Mouse (Mus musculus) CH12.LX (cell line): ENCODE measurements around the gene Papss1. TPM values are rescaled to one million over a fixed set of nuclear protein-coding genes. Genes with fewer than 3 reads are reported as not detected.

Source experiments
- DNase-seq: peaks from one replicate; pipeline ENCODE4 v3.0.0-alpha.2; 2013; ENCODE audit errors: extremely low read depth
- H3K27ac ChIP-seq: 2 replicates; pipeline ENCODE4 v1.5.1; 2012; ENCODE audit warnings: low read depth, mild to moderate bottlenecking, control low read depth, moderate library complexity; ENCODE audit not compliant: insufficient read depth
- H3K27me3 ChIP-seq: replicated peaks from 2 replicates; pipeline ENCODE3; 2012; ENCODE audit warnings: inconsistent platforms
- H3K36me3 ChIP-seq, 2 experiments: replicated peaks in 1 of 2; 2 replicates each; pipeline versions ENCODE3 to v1.6.1; 2012; ENCODE audit warnings: inconsistent platforms in 1 of 2, low read length in 1 of 2, mild to moderate bottlenecking in 1 of 2, mixed read lengths in 1 of 2, moderate library complexity in 1 of 2; ENCODE audit not compliant: control insufficient read depth in 1 of 2, insufficient read depth in 1 of 2
- H3K4me1 ChIP-seq, 2 experiments: 2 replicates each; pipeline ENCODE4 v1.6.1; 2012; ENCODE audit warnings: inconsistent platforms in 1 of 2, moderate library complexity in 1 of 2; ENCODE audit not compliant: insufficient read depth in 2 of 2, control insufficient read depth in 1 of 2
- H3K4me2 ChIP-seq: 2 replicates; pipeline ENCODE4 v1.6.1; 2012; ENCODE audit warnings: low read depth, mild to moderate bottlenecking, control low read depth; ENCODE audit not compliant: poor library complexity, insufficient read depth, severe bottlenecking
- H3K4me3 ChIP-seq, 3 experiments: fragments of 150-350 bp in 1 of 3; sonication (generic) in 1 of 3; replicated peaks in 1 of 3; 2 replicates each; pipeline versions ENCODE3 to v1.5.1; 2011 to 2012; ENCODE audit warnings: low read depth in 2 of 3, low read length in 2 of 3, mild to moderate bottlenecking in 2 of 3, moderate library complexity in 2 of 3, control low read depth in 1 of 3, improper control_type of control experiment in 1 of 3, inconsistent platforms in 1 of 3, mixed read lengths in 1 of 3; ENCODE audit not compliant: poor library complexity in 1 of 3
- H3K79me2 ChIP-seq: replicated peaks from 2 replicates; pipeline ENCODE4 v1.6.1; 2012; ENCODE audit warnings: mild to moderate bottlenecking, moderate library complexity; ENCODE audit not compliant: control insufficient read depth, poor library complexity, insufficient read depth, severe bottlenecking; ENCODE audit errors: extremely low read depth
- H3K9ac ChIP-seq: 2 replicates; pipeline ENCODE4 v1.6.1; 2012; ENCODE audit warnings: low read depth, mild to moderate bottlenecking, control low read depth, moderate library complexity; ENCODE audit not compliant: insufficient read depth
- H3K9me3 ChIP-seq: replicated peaks from 2 replicates; pipeline ENCODE3; 2012; ENCODE audit warnings: low read length, inconsistent platforms, mixed read lengths
- BHLHE40 ChIP-seq: IDR thresholded peaks from 2 replicates; pipeline ENCODE4 v1.6.1; 2011; ENCODE audit warnings: mild to moderate bottlenecking, low read depth, low read length, improper control_type of control experiment
- CHD1 ChIP-seq: IDR thresholded peaks from 2 replicates; pipeline ENCODE4 v1.6.1; 2012; ENCODE audit warnings: low read depth, low read length, improper control_type of control experiment, inconsistent platforms
- CHD2 ChIP-seq: IDR thresholded peaks from 2 replicates; pipeline ENCODE4 v1.6.1; 2011; ENCODE audit warnings: low read length, improper control_type of control experiment
- E2F4 ChIP-seq: IDR thresholded peaks from 2 replicates; pipeline ENCODE4 v1.6.1; 2011; ENCODE audit warnings: low read depth, low read length, improper control_type of control experiment; ENCODE audit not compliant: insufficient replicate concordance
- ELF1 ChIP-seq: IDR thresholded peaks from 2 replicates; pipeline ENCODE4 v1.6.1; 2014; ENCODE audit warnings: low read depth, mild to moderate bottlenecking, inconsistent platforms, low read length, improper control_type of control experiment
- EP300 ChIP-seq: IDR thresholded peaks from 2 replicates; pipeline ENCODE4 v1.6.1; 2011; ENCODE audit warnings: low read length, improper control_type of control experiment
- GABPA ChIP-seq: IDR thresholded peaks from 2 replicates; pipeline ENCODE4 v1.6.1; 2012; ENCODE audit warnings: low read depth, low read length, improper control_type of control experiment, inconsistent platforms; ENCODE audit not compliant: insufficient replicate concordance
- IRF4 ChIP-seq: IDR thresholded peaks from 2 replicates; pipeline ENCODE4 v1.6.1; 2014; ENCODE audit warnings: low read depth, mild to moderate bottlenecking, inconsistent platforms, low read length, improper control_type of control experiment
- JUN ChIP-seq: IDR thresholded peaks from 2 replicates; pipeline ENCODE4 v1.6.1; 2011; ENCODE audit warnings: low read depth, mild to moderate bottlenecking, low read length, improper control_type of control experiment, moderate library complexity; ENCODE audit not compliant: insufficient read depth
- JUND ChIP-seq: conservative IDR thresholded peaks from 2 replicates; pipeline ENCODE4 v1.6.1; 2011; ENCODE audit warnings: low read depth, low read length, improper control_type of control experiment
- MXI1 ChIP-seq: IDR thresholded peaks from 2 replicates; pipeline ENCODE4 v1.6.1; 2011; ENCODE audit warnings: mild to moderate bottlenecking, low read depth, low read length, improper control_type of control experiment
- NELFE ChIP-seq: IDR thresholded peaks from 2 replicates; pipeline ENCODE4 v1.6.1; 2011; ENCODE audit warnings: low read depth, low read length, improper control_type of control experiment
- NRF1 ChIP-seq: IDR thresholded peaks from 2 replicates; pipeline ENCODE4 v1.6.1; 2014; ENCODE audit warnings: low read depth, mild to moderate bottlenecking, inconsistent platforms, low read length, improper control_type of control experiment, moderate library complexity
- PAX5 ChIP-seq: IDR thresholded peaks from 2 replicates; pipeline ENCODE4 v1.6.1; 2012; ENCODE audit warnings: low read length, inconsistent platforms, mixed read lengths
- POLR2AphosphoS2 ChIP-seq: IDR thresholded peaks from 2 replicates; pipeline ENCODE4 v1.6.1; 2011; ENCODE audit warnings: low read depth, low read length, improper control_type of control experiment
- RAD21 ChIP-seq: IDR thresholded peaks from 2 replicates; pipeline ENCODE4 v1.6.1; 2011; ENCODE audit warnings: low read depth, mild to moderate bottlenecking, low read length, improper control_type of control experiment, moderate library complexity
- SIN3A ChIP-seq: IDR thresholded peaks from 2 replicates; pipeline ENCODE4 v1.6.1; 2012; ENCODE audit warnings: low read length, improper control_type of control experiment, inconsistent platforms
- TBP ChIP-seq: conservative IDR thresholded peaks from 2 replicates; pipeline ENCODE4 v1.6.1; 2011; ENCODE audit warnings: low read depth, low read length, improper control_type of control experiment
- USF1 ChIP-seq: IDR thresholded peaks from 2 replicates; pipeline ENCODE4 v1.6.1; 2014; ENCODE audit warnings: low read depth, mild to moderate bottlenecking, inconsistent platforms, low read length, improper control_type of control experiment
- USF2 ChIP-seq: conservative IDR thresholded peaks from 2 replicates; pipeline ENCODE4 v1.6.1; 2011; ENCODE audit warnings: low read depth, low read length, improper control_type of control experiment
- ZNF384 ChIP-seq: IDR thresholded peaks from 2 replicates; pipeline ENCODE4 v1.6.1; 2012; ENCODE audit warnings: low read depth, low read length, improper control_type of control experiment, inconsistent platforms
- dilution Hi-C: fragments of 300-500 bp; cut with MboI; formaldehyde crosslinking; loops from 2 replicates; pipeline ENCODE4 v1.14.3; 2020; ENCODE audit warnings: low sequenced_read_pairs; ENCODE audit not compliant: extremely low pct_unique_long_range_greater_than_20kb, extremely low pct_ligation_motif_present
- in situ Hi-C: fragments of 300-500 bp; cut with MboI; formaldehyde crosslinking; loops from 3 replicates; pipeline ENCODE4 v1.14.3; 2019; ENCODE audit warnings: low sequenced_read_pairs, low pct_ligation_motif_present, low pct_unique_long_range_greater_than_20kb, mixed read lengths
- polyA plus RNA-seq: library from polyadenylated mRNA; unstranded; fragments of >175 nt; gene quantifications from 2 replicates; pipeline ENCODE4 v1.2.1, GENCODE M21; 2012; ENCODE audit warnings: low read depth; ENCODE audit not compliant: insufficient read length
- total RNA-seq, 2 experiments: library from RNA; depleted of rRNA; stranded (reverse); fragments of 300-350 nt in 1 of 2; fragments of >200 nt in 1 of 2; gene quantifications; 2 replicates each; pipeline ENCODE4 v1.2.3; 2012 to 2014

Papss1 gene
- total and polyA plus RNA-seq, 3 experiments, result 13.0 to 27.1 (median 19.3) TPM

DNA sequence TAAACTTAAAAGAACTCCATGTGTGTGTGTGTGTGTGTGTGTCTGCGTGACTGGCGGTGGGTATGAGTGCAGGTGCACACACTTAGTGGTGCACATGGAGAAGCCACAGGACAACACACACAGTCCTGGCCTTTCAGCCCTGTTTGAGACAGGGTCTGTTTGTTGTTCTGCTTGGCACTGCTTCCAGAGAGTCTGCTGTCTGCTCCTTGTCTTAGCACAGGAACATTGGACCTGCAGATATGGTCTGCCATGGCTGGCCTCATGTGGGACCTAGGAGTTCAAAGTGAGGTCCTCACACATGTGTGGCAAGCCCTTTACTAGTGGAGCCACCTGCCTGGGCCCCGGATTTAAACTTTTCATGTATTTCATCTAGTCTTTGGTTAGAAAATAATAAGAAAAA, 72.4 kb downstream of the Papss1 start:
- in situ Hi-C loops, result no loop called here
- H3K4me1 ChIP-seq, result peaks cover 6 to 15% of the 10 kb centered on the region in 2 experiments; a peak in 3 of 4 replicates

DNA sequence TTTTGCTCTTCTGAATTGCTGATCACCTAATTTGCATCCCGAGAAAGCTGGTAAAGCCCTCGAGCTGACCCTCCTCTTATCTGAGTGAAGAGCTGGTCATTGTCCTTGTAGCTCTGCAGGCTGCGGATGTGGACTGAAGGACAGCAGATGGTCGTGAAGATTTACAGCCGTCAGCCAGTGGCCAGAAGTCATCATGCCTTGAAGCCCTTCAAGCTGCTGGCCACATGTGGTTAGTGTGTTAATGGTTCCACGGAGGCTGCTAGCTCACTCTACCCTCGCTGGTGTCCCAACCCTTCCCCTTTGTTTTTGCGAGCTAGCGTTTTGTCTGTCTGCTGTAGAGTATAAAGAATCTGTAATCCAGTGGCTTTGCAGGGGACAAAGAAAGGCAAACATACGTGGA, 73.1 kb downstream of the Papss1 start:
- H3K4me1 ChIP-seq, result peaks cover 12 to 21% of the 10 kb centered on the region in 2 experiments
- no peak overlapping the region for H3K4me2 ChIP-seq
- TF ChIP-seq USF2 (no peak), SIN3A (no peak), PAX5 (no peak), CHD1 (no peak), IRF4 (no peak), ELF1 (no peak)
- H3K36me3 ChIP-seq, result peaks cover 0 to 15% of the 10 kb centered on the region in 2 experiments
- H3K9me3 ChIP-seq, result no peaks in the 10 kb centered on the region
- in situ Hi-C loops (no loop called here), dilution Hi-C loops (no loop called here)
- H3K4me3 ChIP-seq, result no peak overlapping the region
- DNase-seq, result no peak
- H3K27me3 ChIP-seq, result no peaks in the 10 kb centered on the region
- H3K9ac ChIP-seq, result no peak overlapping the region
- no peak overlapping the region for H3K27ac ChIP-seq
- no peaks in the 10 kb centered on the region for H3K79me2 ChIP-seq

More for the DNA sequence above, 72.4 kb downstream of the Papss1 start:
- dilution Hi-C loops, result no loop called here
- Histone ChIP-seq H3K36me3 (peaks cover 0 to 19% of the 10 kb centered on the region in 2 experiments), H3K4me3 (no peak overlapping the region), H3K4me2 (no peak overlapping the region), H3K27me3 (no peaks in the 10 kb centered on the region), H3K9ac (no peak overlapping the region), H3K79me2 (no peaks in the 10 kb centered on the region), H3K27ac (no peak overlapping the region), H3K9me3 (no peaks in the 10 kb centered on the region)
- DNase-seq, result no peak
- TF ChIP-seq IRF4 (no peak), EP300 (no peak), ELF1 (no peak), MXI1 (no peak), GABPA (no peak), CHD2 (no peak), PAX5 (no peak), BHLHE40 (no peak), RAD21 (no peak), E2F4 (no peak), JUN (no peak), NRF1 (no peak), ZNF384 (no peak), JUND (no peak), USF1 (no peak), TBP (no peak), CHD1 (no peak), POLR2AphosphoS2 (no peak), NELFE (no peak)
